Mouse (Mus musculus): ENCODE measurements at regions not wholly inside any gene's neighbourhood (a gene's known extent, or its start where the extent isn't known, plus 50 kb on each side); places are given as distances from the start of the nearest gene placed in this dataset.

- TF ChIP-seq CTCF (IDR thresholded peaks at IDR 0.05; ENCODE audit: low read depth) = no peak
- TF ChIP-seq EP300 (IDR thresholded peaks at IDR 0.05; ENCODE audit: low read depth) = no peak
Observed at GRCm38 (mm10) chr8:86271477-86271876, 309.0 kb downstream of the Abcc12 start.
